Mouse (Mus musculus): Measurements from ENCODE around the gene Adra1b. TPM values are rescaled to one million over a fixed set of nuclear protein-coding genes. Genes with fewer than 3 reads are reported as not detected.

The Adra1b gene
- polyA plus RNA-seq, 1 experiment, result not detected

DNA sequence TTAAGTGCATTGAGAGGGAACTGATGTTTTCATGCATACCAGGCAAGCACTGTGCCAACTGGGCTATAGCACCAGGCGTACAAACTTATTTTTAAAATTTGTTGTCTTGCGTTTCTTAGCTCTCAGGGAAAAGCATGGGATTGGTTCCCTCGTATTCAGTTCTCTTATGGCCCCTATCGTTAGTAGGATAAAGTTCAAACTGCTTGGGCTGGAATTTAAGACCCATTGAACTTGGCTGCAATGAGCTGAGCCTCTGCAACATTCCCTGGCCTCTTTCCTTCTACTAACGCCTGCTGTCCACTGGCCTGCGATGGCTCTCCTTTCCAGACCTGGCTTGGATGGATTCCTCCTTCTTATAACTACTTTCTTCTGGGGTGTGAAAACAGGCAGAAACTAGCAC is 110.6 kb downstream of the Adra1b start:
- H3K36me3 ChIP-seq (ENCODE audit: control insufficient read depth, insufficient read depth, low read length, poor library complexity, severe bottlenecking), result no peaks in the 10 kb centered on the region
- TF ChIP-seq EP300 (IDR thresholded peaks at IDR 0.05; ENCODE audit: insufficient read depth, low read depth, low read length), result no peak
- TF ChIP-seq POLR2A (IDR thresholded peaks at IDR 0.05; ENCODE audit: insufficient read depth, low read length), result no peak
- TF ChIP-seq CTCF (IDR thresholded peaks at IDR 0.05; ENCODE audit: low read depth, low read length), result no peak
- no peak overlapping the region for H3K9ac ChIP-seq (ENCODE audit: low read depth, poor library complexity, severe bottlenecking)
- H3K4me3 ChIP-seq (ENCODE audit: low read depth, low read length), result no peak overlapping the region
- H3K4me1 ChIP-seq (ENCODE audit: control insufficient read depth, insufficient read depth, low read length), result no peaks in the 10 kb centered on the region
- no peaks in the 10 kb centered on the region for H3K27me3 ChIP-seq (ENCODE audit: control insufficient read depth, insufficient read depth, low read length, poor library complexity, severe bottlenecking)
- H3K27ac ChIP-seq (ENCODE audit: insufficient read depth, low read length), result no peak overlapping the region
- H3K9me3 ChIP-seq (replicated peaks; ENCODE audit: control insufficient read depth, insufficient read depth, low read length, poor library complexity, severe bottlenecking), result no peaks in the 10 kb centered on the region

DNA sequence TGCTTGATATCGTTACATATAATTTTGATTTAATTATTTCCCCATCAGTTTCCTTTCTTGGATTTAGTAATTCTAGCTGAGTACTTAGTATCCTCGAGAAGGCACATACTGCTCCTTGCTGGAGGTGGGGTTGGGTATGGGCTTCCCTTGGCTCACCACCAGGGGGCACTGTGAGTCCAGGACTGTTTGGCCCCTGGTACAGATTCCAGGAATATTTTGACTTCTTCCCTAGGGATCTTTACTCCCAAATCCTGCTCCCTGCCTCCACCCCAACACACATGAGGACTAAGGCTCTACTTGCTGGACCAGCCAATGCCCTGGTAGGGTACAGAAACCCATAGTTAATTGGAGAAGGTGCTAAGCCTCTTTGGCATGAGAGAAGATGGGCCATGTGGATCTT is 117.2 kb downstream of the Adra1b start:
- H3K4me1 ChIP-seq (ENCODE audit: control insufficient read depth, insufficient read depth, low read length), result no peaks in the 10 kb centered on the region
- no peak overlapping the region for H3K9ac ChIP-seq (ENCODE audit: low read depth, poor library complexity, severe bottlenecking)
- no peaks in the 10 kb centered on the region for H3K36me3 ChIP-seq (ENCODE audit: control insufficient read depth, insufficient read depth, low read length, poor library complexity, severe bottlenecking)
- no peaks in the 10 kb centered on the region for H3K27me3 ChIP-seq (ENCODE audit: control insufficient read depth, insufficient read depth, low read length, poor library complexity, severe bottlenecking)
- H3K4me3 ChIP-seq (ENCODE audit: low read depth, low read length), result no peak overlapping the region
- H3K27ac ChIP-seq (ENCODE audit: insufficient read depth, low read length), result no peak overlapping the region
- no peaks in the 10 kb centered on the region for H3K9me3 ChIP-seq (replicated peaks; ENCODE audit: control insufficient read depth, insufficient read depth, low read length, poor library complexity, severe bottlenecking)
- TF ChIP-seq CTCF (IDR thresholded peaks at IDR 0.05; ENCODE audit: low read depth, low read length) (peak; percentile 85), EP300 (IDR thresholded peaks at IDR 0.05; ENCODE audit: insufficient read depth, low read depth, low read length) (no peak)

GRCm38 (mm10) chr11:43783106-43783505 is 117.9 kb downstream of the Adra1b start:
- H3K36me3 ChIP-seq (ENCODE audit: control insufficient read depth, insufficient read depth, low read length, poor library complexity, severe bottlenecking), result no peaks in the 10 kb centered on the region
- TF ChIP-seq EP300 (IDR thresholded peaks at IDR 0.05; ENCODE audit: insufficient read depth, low read depth, low read length) (no peak), POLR2A (IDR thresholded peaks at IDR 0.05; ENCODE audit: insufficient read depth, low read length) (no peak), CTCF (IDR thresholded peaks at IDR 0.05; ENCODE audit: low read depth, low read length) (no peak)
- H3K4me1 ChIP-seq (ENCODE audit: control insufficient read depth, insufficient read depth, low read length), result no peaks in the 10 kb centered on the region
- no peaks in the 10 kb centered on the region for H3K27me3 ChIP-seq (ENCODE audit: control insufficient read depth, insufficient read depth, low read length, poor library complexity, severe bottlenecking)
- no peak overlapping the region for H3K9ac ChIP-seq (ENCODE audit: low read depth, poor library complexity, severe bottlenecking)
- no peak overlapping the region for H3K4me3 ChIP-seq (ENCODE audit: low read depth, low read length)
- no peak overlapping the region for H3K27ac ChIP-seq (ENCODE audit: insufficient read depth, low read length)
- no peaks in the 10 kb centered on the region for H3K9me3 ChIP-seq (replicated peaks; ENCODE audit: control insufficient read depth, insufficient read depth, low read length, poor library complexity, severe bottlenecking)

GRCm38 (mm10) chr11:43779551-43779950 is 121.5 kb downstream of the Adra1b start:
- Histone ChIP-seq H3K27me3 (ENCODE audit: control insufficient read depth, insufficient read depth, low read length, poor library complexity, severe bottlenecking) (peaks cover 2% of the 10 kb centered on the region; the same call in 1 of the 2 replicates), H3K36me3 (ENCODE audit: control insufficient read depth, insufficient read depth, low read length, poor library complexity, severe bottlenecking) (no peaks in the 10 kb centered on the region), H3K9ac (ENCODE audit: low read depth, poor library complexity, severe bottlenecking) (no peak overlapping the region), H3K27ac (ENCODE audit: insufficient read depth, low read length) (no peak overlapping the region), H3K4me3 (ENCODE audit: low read depth, low read length) (no peak overlapping the region), H3K9me3 (replicated peaks; ENCODE audit: control insufficient read depth, insufficient read depth, low read length, poor library complexity, severe bottlenecking) (no peaks in the 10 kb centered on the region), H3K4me1 (ENCODE audit: control insufficient read depth, insufficient read depth, low read length) (no peaks in the 10 kb centered on the region)
- no peak for TF ChIP-seq EP300 (IDR thresholded peaks at IDR 0.05; ENCODE audit: insufficient read depth, low read depth, low read length)
- TF ChIP-seq POLR2A (IDR thresholded peaks at IDR 0.05; ENCODE audit: insufficient read depth, low read length), result no peak
- TF ChIP-seq CTCF (IDR thresholded peaks at IDR 0.05; ENCODE audit: low read depth, low read length), result no peak

DNA sequence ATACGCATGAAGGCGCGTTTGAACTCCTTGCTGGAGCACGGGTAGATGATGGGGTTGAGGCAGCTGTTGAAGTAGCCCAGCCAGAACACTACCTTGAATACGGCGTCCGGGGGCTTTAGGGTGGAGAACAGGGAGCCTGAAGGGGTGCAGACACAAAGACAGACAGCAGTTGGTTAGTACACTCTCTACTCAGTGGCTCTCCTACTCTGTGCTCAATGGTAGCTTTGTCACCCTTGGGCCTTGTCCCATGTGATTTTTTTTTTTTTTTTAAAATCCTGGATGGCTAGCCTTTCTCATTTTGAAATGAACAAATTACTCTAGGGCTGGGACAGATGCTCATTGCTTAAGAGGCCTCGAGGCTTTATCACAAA is 124.7 kb downstream of the Adra1b start:
- peak overlapping the region; percentile 71 for H3K4me3 ChIP-seq (ENCODE audit: low read depth, low read length)
- TF ChIP-seq CTCF (IDR thresholded peaks at IDR 0.05; ENCODE audit: low read depth, low read length), result no peak
- no peak for TF ChIP-seq EP300 (IDR thresholded peaks at IDR 0.05; ENCODE audit: insufficient read depth, low read depth, low read length)
- no peak for TF ChIP-seq POLR2A (IDR thresholded peaks at IDR 0.05; ENCODE audit: insufficient read depth, low read length)
- H3K9ac ChIP-seq (ENCODE audit: low read depth, poor library complexity, severe bottlenecking), result peak overlapping the region; percentile 37
- H3K27me3 ChIP-seq (ENCODE audit: control insufficient read depth, insufficient read depth, low read length, poor library complexity, severe bottlenecking), result peaks cover 2% of the 10 kb centered on the region
- H3K4me1 ChIP-seq (ENCODE audit: control insufficient read depth, insufficient read depth, low read length), result no peaks in the 10 kb centered on the region
- no peaks in the 10 kb centered on the region for H3K9me3 ChIP-seq (replicated peaks; ENCODE audit: control insufficient read depth, insufficient read depth, low read length, poor library complexity, severe bottlenecking)
- no peaks in the 10 kb centered on the region for H3K36me3 ChIP-seq (ENCODE audit: control insufficient read depth, insufficient read depth, low read length, poor library complexity, severe bottlenecking)
- no peak overlapping the region for H3K27ac ChIP-seq (ENCODE audit: insufficient read depth, low read length)

DNA sequence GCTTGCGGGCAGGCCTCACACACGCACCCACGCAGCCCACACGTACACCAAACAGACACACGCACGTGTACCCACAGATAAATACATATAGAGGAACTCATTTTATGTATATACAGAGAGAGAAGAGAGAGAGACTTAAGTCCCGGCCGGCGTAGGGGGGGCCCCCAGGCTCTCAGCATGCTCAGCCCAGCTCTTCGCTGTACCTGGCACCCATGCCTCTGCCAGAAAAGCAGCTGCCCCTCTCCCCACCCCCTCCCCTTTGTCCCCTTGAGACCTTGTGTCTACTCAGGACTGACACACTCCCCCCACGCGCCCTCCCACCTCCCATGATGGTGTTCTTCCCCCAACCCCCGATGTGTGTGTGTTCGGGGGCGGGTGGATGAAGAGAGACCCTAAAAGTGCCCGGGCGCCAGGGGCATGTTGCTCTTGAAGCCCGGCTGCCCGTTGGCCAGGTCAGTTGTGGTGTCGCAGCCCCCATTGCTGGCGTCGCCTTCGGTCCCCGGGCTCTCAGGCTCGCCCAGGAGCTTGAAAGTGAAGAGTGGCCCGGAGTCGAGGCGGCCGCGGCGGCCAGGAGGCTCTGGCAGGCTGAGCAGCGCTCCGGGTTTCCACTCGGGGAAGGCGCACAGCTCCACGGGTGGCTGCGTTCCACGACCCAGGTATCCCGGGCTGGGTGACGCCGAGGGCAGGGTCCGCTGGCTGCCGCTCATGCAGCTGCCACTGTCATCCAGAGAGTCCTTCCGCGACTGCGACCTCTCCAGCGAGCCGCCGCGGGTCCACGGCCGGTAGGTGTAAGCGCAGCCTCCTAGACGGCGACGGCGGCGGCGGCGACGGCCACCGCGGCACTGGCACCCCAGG is 125.3 kb downstream of the Adra1b start:
- no peak overlapping the region for H3K27ac ChIP-seq (ENCODE audit: insufficient read depth, low read length)
- no peaks in the 10 kb centered on the region for H3K9me3 ChIP-seq (replicated peaks; ENCODE audit: control insufficient read depth, insufficient read depth, low read length, poor library complexity, severe bottlenecking)
- H3K27me3 ChIP-seq (ENCODE audit: control insufficient read depth, insufficient read depth, low read length, poor library complexity, severe bottlenecking), result peaks cover 2% of the 10 kb centered on the region
- H3K36me3 ChIP-seq (ENCODE audit: control insufficient read depth, insufficient read depth, low read length, poor library complexity, severe bottlenecking), result no peaks in the 10 kb centered on the region
- no peak for TF ChIP-seq CTCF (IDR thresholded peaks at IDR 0.05; ENCODE audit: low read depth, low read length)
- TF ChIP-seq POLR2A (IDR thresholded peaks at IDR 0.05; ENCODE audit: insufficient read depth, low read length), result no peak
- no peak for TF ChIP-seq EP300 (IDR thresholded peaks at IDR 0.05; ENCODE audit: insufficient read depth, low read depth, low read length)
- H3K4me1 ChIP-seq (ENCODE audit: control insufficient read depth, insufficient read depth, low read length), result no peaks in the 10 kb centered on the region
- H3K4me3 ChIP-seq (ENCODE audit: low read depth, low read length), result peak overlapping the region; percentile 71
- peak overlapping the region; percentile 37 for H3K9ac ChIP-seq (ENCODE audit: low read depth, poor library complexity, severe bottlenecking)
